Mouse (Mus musculus): ENCODE results near the gene Ptpra. TPM values are rescaled to one million over a fixed set of nuclear protein-coding genes. Genes with fewer than 3 reads are reported as not detected.

The Ptpra gene
- polyA plus RNA-seq, 1 experiment = 78.3 TPM

DNA sequence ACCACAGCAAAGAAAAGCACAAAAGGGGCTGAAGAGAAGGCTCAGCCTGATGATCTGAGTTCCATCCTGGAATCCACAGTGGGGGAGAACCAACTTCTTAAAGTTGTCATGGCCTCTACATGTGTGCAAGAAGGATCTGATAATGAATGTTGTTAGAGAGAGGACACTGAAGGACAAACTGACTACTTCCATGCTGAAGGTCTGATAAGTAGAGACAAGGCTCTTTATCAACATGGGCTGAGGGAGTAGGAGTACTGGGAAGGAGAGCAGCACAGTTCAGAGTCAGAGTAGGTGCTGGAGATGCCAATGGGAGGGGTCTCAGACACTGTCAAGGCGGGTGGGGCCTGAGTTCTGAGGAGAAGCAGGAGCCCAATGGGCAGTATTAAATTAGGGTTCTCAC lies 145.5 kb downstream of the Ptpra start:
- DNase-seq (ENCODE audit: low read depth) = no peak

- no peak for DNase-seq (ENCODE audit: low read depth)
Observed at GRCm38 (mm10) chr2:130597601-130598010, 147.5 kb downstream of the Ptpra start.

DNA sequence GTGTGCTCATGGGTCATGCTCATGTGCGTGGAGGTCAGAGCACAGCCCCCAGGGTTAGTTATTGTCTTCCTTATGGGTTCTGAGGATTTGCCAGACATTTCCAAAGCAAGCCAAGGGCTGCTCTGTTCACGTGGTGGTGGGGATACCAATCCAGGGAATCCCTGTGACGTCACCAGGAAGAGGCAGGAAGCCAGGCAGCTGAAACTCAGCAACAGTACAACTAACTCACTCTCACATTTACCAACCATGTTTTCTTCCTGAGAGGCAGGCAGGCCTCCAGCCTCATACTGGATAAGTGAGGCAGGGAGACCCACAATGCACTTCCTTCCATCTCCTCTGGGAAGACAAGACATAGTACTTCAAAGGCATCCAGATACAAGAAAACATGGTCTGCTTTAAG lies 148.3 kb downstream of the Ptpra start:
- DNase-seq (ENCODE audit: low read depth) = no peak

DNA sequence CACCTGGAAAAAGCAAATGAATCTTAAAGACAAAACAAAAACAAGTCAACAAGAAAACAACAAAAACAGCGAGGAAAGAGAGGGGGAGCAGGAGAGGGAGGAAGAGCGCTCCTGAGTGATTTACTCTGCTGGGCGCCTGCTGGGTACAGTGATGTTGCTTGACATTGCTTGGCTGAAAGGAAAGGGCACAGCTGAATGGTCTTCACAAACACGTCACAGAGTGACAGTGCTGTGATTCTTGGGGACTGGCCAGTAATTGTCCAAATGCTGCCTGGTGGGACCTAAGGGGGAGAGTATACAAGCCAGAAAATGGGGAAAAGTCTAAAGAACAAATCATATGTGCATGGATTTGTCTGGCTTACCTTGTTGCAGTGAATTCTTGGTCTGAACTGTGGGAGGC lies 152.1 kb downstream of the Ptpra start:
- no peak for DNase-seq (ENCODE audit: low read depth)

Other genes with a start within 250 kb of the Ptpra start
- 46.7 and 51.6 TPM in 2 replicates for gene Nop56, start 175.8 kb upstream of the Ptpra start, polyA plus RNA-seq (2012; rRNA removed)
- 186 and 227 TPM in 2 replicates for gene Idh3b, start 165.7 kb upstream of the Ptpra start, polyA plus RNA-seq (2012; rRNA removed)
- gene Ebf4, start 155.1 kb upstream of the Ptpra start, polyA plus RNA-seq (2012; rRNA removed) = 2.8 and 3.8 TPM in 2 replicates
- gene Cpxm1, start 52.7 kb upstream of the Ptpra start, polyA plus RNA-seq (2012; rRNA removed) = 34.3 and 49.9 TPM in 2 replicates
- not detected in 2 replicates for gene Gm28372, start 45.0 kb upstream of the Ptpra start, polyA plus RNA-seq (2012; rRNA removed)
- gene 1700020A23Rik, start 45.0 kb upstream of the Ptpra start, polyA plus RNA-seq (2012; rRNA removed) = 2.1 and 3.6 TPM in 2 replicates
- 2.3 and 3.1 TPM in 2 replicates for gene Tmem239, start 43.8 kb upstream of the Ptpra start, polyA plus RNA-seq (2012; rRNA removed)
- gene Vps16, start 25.9 kb upstream of the Ptpra start, polyA plus RNA-seq (2012; rRNA removed) = 48.8 and 71.6 TPM in 2 replicates
- gene Pced1a, start 25.6 kb upstream of the Ptpra start, polyA plus RNA-seq (2012; rRNA removed) = 21.2 and 25.6 TPM in 2 replicates
- 47.4 and 53.2 TPM in 2 replicates for gene Mrps26, start 113.5 kb downstream of the Ptpra start, polyA plus RNA-seq (2012; rRNA removed)
- gene Oxt, start 125.9 kb downstream of the Ptpra start, polyA plus RNA-seq (2012; rRNA removed) = not detected in 2 replicates
- not detected in 2 replicates for gene Avp, start 132.3 kb downstream of the Ptpra start, polyA plus RNA-seq (2012; rRNA removed)
- 2.0 and 2.3 TPM in 2 replicates for gene Fastkd5, start 179.7 kb downstream of the Ptpra start, polyA plus RNA-seq (2012; rRNA removed)
- 6.4 and 6.5 TPM in 2 replicates for gene Ubox5, start 179.8 kb downstream of the Ptpra start, polyA plus RNA-seq (2012; rRNA removed)
- gene Lzts3, start 192.5 kb downstream of the Ptpra start, polyA plus RNA-seq (2012; rRNA removed) = 12.5 and 14.8 TPM in 2 replicates
- gene Ddrgk1, start 214.4 kb downstream of the Ptpra start, polyA plus RNA-seq (2012; rRNA removed) = 63.9 and 87.7 TPM in 2 replicates
- 28.9 and 36.6 TPM in 2 replicates for gene Itpa, start 217.3 kb downstream of the Ptpra start, polyA plus RNA-seq (2012; rRNA removed)
- 6.0 and 7.1 TPM in 2 replicates for gene Slc4a11, start 247.2 kb downstream of the Ptpra start, polyA plus RNA-seq (2012; rRNA removed)

Data from gonadal fat pad, adult 2 months (tissue).